15 mouse cellular contexts compared by ENCODE assay signal in the genomic region with DNA sequence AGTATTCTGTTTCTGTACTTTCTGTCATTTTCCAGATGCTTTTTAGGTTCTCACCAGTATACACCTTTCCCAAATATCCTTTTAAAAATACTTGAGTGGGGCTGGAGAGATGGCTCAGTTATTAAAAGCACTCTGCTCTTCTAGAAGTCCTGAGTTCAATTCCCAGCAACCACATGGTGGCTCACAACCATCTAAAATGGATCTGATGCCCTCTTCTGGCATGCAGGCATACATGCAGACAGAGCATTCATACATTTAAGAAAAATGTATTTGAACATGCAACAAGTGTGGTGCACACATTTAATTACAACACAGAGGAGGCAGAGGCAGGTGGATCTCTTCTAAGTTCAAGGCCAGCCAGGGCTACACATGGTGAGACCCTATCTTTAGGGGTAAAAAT. TPM values are rescaled to one million over a fixed set of nuclear protein-coding genes. Genes with fewer than 3 reads are reported as not detected.
DNase-seq lines count a peak whose midpoint lies in the region; TF ChIP-seq lines count a peak whose summit lies in the region.
"Had no signal": no experiment of that assay in that cellular context is flagged by ENCODE, and none has a peak within 500 bp of the region (broad histone marks: within the 10 kb centered on the region; RNA-seq: fewer than 3 reads in every experiment).

No protein-coding gene starts in this region.

- intact Hi-C loops in gastrocnemius, adult 2 months (cut with DNase I), result no loop called here
- intact Hi-C loops in left cerebral cortex, adult 2 months (cut with DNase I), result no loop called here

- no peak overlapping the region for H3K27ac ChIP-seq in gastrocnemius, adult 2 months
- no peak overlapping the region for H3K27ac ChIP-seq in left cerebral cortex, adult 2 months

- no peak overlapping the region for H3K4me3 ChIP-seq in gastrocnemius, adult 2 months
- H3K4me3 ChIP-seq in left cerebral cortex, adult 2 months, result no peak overlapping the region

- peak; percentile 19; the same call in 1 of the 2 replicates for TF ChIP-seq CTCF in gastrocnemius, adult 2 months (IDR thresholded peaks at IDR 0.05)
- TF ChIP-seq CTCF in left cerebral cortex, adult 2 months (IDR thresholded peaks at IDR 0.05), result peak; percentile 29

- no peak for DNase-seq in gastrocnemius, adult 2 months
- no peak for DNase-seq in gastrocnemius, adult 18-20 months (ENCODE audit: low spot score)
- DNase-seq in left cerebral cortex, adult 2 months (ENCODE audit: extremely low spot score in 1 of 2, low spot score in 2 of 2), result no peak
- DNase-seq in left cerebral cortex, adult 18-20 months (ENCODE audit: low spot score in 2 of 2), result no peak
- DNase-seq in 416B (ENCODE audit: low read depth), result peak; percentile 55
- peak; percentile 38 for DNase-seq in induced T-regulatory cell, adult 2 months (ENCODE audit: low read depth)
- no peak for DNase-seq in embryo, embryonic 11 days
- DNase-seq in spleen, adult 12 weeks (ENCODE audit: low spot score), result no peak
- DNase-seq: adrenal gland, postnatal 14 days; cerebellum, adult 9-11 months; gastrocnemius, postnatal 25 days; kidney, adult 11 months; kidney, postnatal 4 days; lung, adult 2 months; thymus, adult 2 months had no signal

RNA-seq across cellular contexts. Expression of gene Zbtb9, which starts 2.4 kb away (rescaled TPM):
- under 1 TPM; 0.17 to 0.41 TPM for total RNA-seq in gastrocnemius, adult 2 months (2021)
- under 1 TPM; 0.66 TPM for total RNA-seq in gastrocnemius, adult 18-20 months (2021)
- total RNA-seq in left cerebral cortex, adult 2 months (2021), result 10 to 100 TPM; 16.3 to 18.3 TPM
- total RNA-seq in left cerebral cortex, adult 18-20 months (2021), result 10 to 100 TPM; 16.2 to 16.4 TPM

RNA-seq across cellular contexts. Expression of gene Syngap1, which starts 34.4 kb away (rescaled TPM):
- total RNA-seq in gastrocnemius, adult 2 months (2021), result 1 to 10 TPM; 3.0 to 3.5 TPM
- 1 to 10 TPM; 2.2 to 2.8 TPM for total RNA-seq in gastrocnemius, adult 18-20 months (2021)
- total RNA-seq in left cerebral cortex, adult 2 months (2021), result 100 to 1,000 TPM; 452 to 471 TPM
- 100 to 1,000 TPM; 348 to 362 TPM for total RNA-seq in left cerebral cortex, adult 18-20 months (2021)

RNA-seq across cellular contexts. Expression of gene Cuta, which starts 36.0 kb away (rescaled TPM):
- total RNA-seq in gastrocnemius, adult 2 months (2021), result 100 to 1,000 TPM in 1 of 2 experiments, 10 to 100 TPM in 1; 93.8 to 104 TPM
- 100 to 1,000 TPM; 103 to 109 TPM for total RNA-seq in gastrocnemius, adult 18-20 months (2021)
- 100 to 1,000 TPM; 103 to 110 TPM for total RNA-seq in left cerebral cortex, adult 2 months (2021)
- total RNA-seq in left cerebral cortex, adult 18-20 months (2021), result 100 to 1,000 TPM in 1 of 2 experiments, 10 to 100 TPM in 1; 97.8 to 103 TPM

RNA-seq across cellular contexts. Expression of gene Phf1, which starts 42.6 kb away (rescaled TPM):
- total RNA-seq in gastrocnemius, adult 2 months (2021), result 10 to 100 TPM in 1 of 2 experiments, 1 to 10 TPM in 1; 9.2 to 10.7 TPM
- 10 to 100 TPM in 1 of 2 experiments, 1 to 10 TPM in 1; 8.2 to 11.3 TPM for total RNA-seq in gastrocnemius, adult 18-20 months (2021)
- total RNA-seq in left cerebral cortex, adult 2 months (2021), result 10 to 100 TPM; 33.8 to 39.5 TPM
- 10 to 100 TPM; 39.5 to 46.7 TPM for total RNA-seq in left cerebral cortex, adult 18-20 months (2021)

RNA-seq across cellular contexts. Expression of gene Bak1, which starts 53.4 kb away (rescaled TPM):
- total RNA-seq in gastrocnemius, adult 2 months (2021), result 10 to 100 TPM; 15.5 to 20.1 TPM
- total RNA-seq in gastrocnemius, adult 18-20 months (2021), result 10 to 100 TPM; 18.0 to 20.0 TPM
- total RNA-seq in left cerebral cortex, adult 2 months (2021), result 10 to 100 TPM; 13.0 to 14.0 TPM
- total RNA-seq in left cerebral cortex, adult 18-20 months (2021), result 10 to 100 TPM; 12.0 to 13.0 TPM

Comparison
In these comparisons a context has a peak if more than half of its experiments do, and no peak if none do; other contexts are left out.
1. DNase-seq: peak in 416B (single experiment) and induced T-regulatory cell, adult 2 months (single experiment); none in gastrocnemius, adult 2 months (single experiment), gastrocnemius, adult 18-20 months (single experiment), left cerebral cortex, adult 2 months (0 of 2), left cerebral cortex, adult 18-20 months (0 of 2), embryo, embryonic 11 days (single experiment) and spleen, adult 12 weeks (single experiment).
2. RNA of gene Zbtb9, which starts 2.4 kb away (total RNA-seq): 16.3 to 18.3 TPM in left cerebral cortex, adult 2 months and 16.2 to 16.4 TPM in left cerebral cortex, adult 18-20 months; 0.66 TPM in gastrocnemius, adult 18-20 months and 0.17 to 0.41 TPM in gastrocnemius, adult 2 months; every median in the first group is over 10 times any median in the second.
3. RNA of gene Syngap1, which starts 34.4 kb away (total RNA-seq): 452 to 471 TPM in left cerebral cortex, adult 2 months and 348 to 362 TPM in left cerebral cortex, adult 18-20 months; 3.0 to 3.5 TPM in gastrocnemius, adult 2 months and 2.2 to 2.8 TPM in gastrocnemius, adult 18-20 months; every median in the first group is over 10 times any median in the second.